Mouse (Mus musculus): ENCODE results near the gene Ccdc134.
"Not testable (repeated sequence)": the region's sequence is repeated elsewhere in the genome, so short reads cannot be mapped to it uniquely, and the experiment has no call there.

Ccdc134 gene

GRCm38 (mm10) chr15:82127426-82128374, at the start of gene Ccdc134:
Ccdc134 (plus strand) TSS chr15:82127922.
- peak; percentile 93 for DNase-seq

DNA sequence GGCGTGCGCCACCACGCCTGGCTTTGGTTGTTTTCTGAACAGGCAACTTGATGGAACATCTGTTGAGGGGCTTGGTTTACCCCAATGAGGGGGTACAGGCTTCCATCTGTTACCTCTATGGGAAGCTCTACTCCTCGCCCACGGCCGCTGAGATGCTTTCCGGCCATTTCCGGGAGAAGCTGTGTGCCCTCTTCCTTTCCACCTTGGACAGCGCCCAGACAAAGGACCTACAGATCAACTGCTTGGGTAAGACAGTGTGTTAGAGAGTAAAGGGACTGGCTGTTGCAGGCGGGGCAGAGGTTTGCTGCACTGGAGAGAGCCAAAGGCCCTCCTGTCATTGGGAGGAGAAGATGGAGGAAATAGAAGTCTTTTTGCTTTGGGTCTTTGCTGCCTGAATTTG, 47.8 kb upstream of the Ccdc134 start:
- no peak for DNase-seq

GRCm38 (mm10) chr15:82081161-82081560, 46.6 kb upstream of the Ccdc134 start:
- peak; percentile 80 for DNase-seq

- DNase-seq, result no peak
Measured at GRCm38 (mm10) chr15:82085606-82086005, 42.1 kb upstream of the Ccdc134 start.

DNA sequence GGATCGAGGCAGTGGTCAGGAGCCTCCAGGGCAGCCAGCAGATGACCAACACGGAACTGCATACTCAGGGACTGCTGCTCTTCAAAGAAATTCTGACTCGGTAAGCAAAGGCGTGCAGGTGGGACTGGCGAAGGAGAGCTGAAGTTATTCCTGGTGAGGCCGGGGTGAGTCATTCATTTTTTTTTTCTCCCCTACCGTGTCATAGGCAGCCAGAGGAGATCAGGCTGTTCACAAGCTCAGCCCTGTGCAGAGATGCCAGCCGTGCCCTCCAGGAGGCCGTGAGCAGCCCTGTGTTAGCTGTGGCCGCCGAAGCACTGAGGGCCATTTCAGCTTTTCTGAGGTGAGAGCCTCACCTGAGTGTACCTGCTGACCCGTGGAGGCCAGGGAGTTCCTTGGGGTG, 41.6 kb upstream of the Ccdc134 start:
- DNase-seq, result no peak

GRCm38 (mm10) chr15:82087266-82087665, 40.5 kb upstream of the Ccdc134 start:
- DNase-seq, result no peak

DNA sequence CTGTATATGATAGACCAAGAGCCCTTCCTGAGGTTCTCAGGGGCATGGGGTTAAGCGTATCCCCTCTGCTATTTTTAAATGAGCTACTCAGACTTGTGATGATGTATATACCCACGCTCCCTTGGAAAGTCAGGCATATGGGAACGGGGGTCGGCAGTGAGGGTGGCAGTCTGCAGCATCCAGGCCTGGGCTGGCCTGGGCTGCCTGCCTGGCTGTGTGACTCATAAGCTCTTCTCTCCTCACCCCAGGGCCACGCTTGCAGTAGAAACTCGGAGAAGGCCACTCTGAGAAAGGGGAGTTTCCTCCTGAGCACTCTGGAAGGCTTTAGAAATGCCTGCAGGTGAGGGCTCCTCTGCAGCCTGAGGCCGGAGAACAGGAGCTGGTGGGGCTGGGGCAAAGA, 36.7 kb upstream of the Ccdc134 start:
- no peak for DNase-seq

GRCm38 (mm10) chr15:82106953-82107555, 20.7 kb upstream of the Ccdc134 start:
- DNase-seq, result peak; percentile 68

- DNase-seq, result no peak
Measured at GRCm38 (mm10) chr15:82120544-82120943, 7.2 kb upstream of the Ccdc134 start.

GRCm38 (mm10) chr15:82126690-82127089, 1.0 kb upstream of the Ccdc134 start:
- DNase-seq, result not testable (repeated sequence)

DNA sequence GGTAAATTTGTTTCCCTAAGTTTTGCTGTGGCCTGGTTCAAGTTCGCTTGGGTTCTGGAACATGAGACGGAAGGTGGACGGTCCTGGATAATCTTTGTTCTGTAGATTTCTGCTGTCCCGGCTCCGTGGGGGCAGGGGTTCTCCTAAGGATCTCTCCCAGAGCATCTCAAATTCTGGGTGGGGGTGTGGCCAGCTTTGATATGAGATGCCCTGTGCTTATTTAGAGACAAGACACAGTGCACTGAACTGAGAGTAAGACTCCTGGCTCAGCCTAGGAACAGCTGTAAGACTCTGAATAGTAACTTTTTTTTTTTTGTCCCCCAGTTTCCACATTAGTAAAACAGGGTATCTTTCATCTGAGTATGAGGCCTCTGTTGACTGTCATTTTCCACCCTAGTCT, 676 bp downstream of the Ccdc134 start:
- DNase-seq, result no peak

- DNase-seq, result no peak
Measured at GRCm38 (mm10) chr15:82130599-82130998, 2.9 kb downstream of the Ccdc134 start.

- no peak for DNase-seq
Measured at GRCm38 (mm10) chr15:82135372-82135771, 7.7 kb downstream of the Ccdc134 start.

DNA sequence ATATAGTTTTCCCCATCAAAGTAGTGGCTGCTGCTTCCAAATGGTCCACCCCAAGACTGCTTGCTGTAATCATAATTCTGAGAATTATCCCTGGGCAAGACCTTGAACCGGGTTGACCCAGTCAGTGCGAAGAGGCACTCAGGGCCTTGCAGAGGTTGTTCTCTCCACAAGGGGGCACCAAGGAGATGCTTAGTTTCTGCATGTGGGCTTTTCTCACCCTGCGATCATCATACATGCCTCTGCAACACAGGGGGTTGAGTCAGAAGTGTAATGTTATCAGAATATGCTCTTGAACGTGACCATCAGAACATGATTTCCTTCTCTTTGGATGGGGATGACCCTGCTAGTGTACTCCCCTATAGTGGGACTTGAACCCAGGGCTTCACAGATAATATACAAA, 10.8 kb downstream of the Ccdc134 start:
- peak; percentile 63 for DNase-seq

- no peak for DNase-seq
Measured at GRCm38 (mm10) chr15:82139196-82139595, 11.5 kb downstream of the Ccdc134 start.

DNA sequence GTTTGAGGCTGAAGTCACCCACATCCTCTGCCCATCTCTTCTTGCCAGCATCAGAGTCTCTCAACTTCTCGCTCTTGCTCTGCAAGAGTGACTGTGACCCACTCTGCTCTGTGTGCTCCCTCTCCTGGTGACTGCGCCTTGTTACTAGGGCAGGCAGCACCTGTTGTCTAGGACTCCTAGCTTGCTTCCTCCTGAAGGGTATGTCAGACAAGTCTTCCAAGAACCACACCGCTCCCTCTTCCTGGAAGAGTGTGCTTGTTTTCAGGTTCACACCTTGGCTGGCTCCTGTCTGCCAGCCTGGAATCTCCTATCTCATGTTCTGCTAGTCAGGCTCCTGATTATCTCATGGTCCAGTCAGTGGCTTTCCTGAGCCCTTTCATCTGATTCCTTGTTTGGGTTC, 12.6 kb downstream of the Ccdc134 start:
- no peak for DNase-seq

DNA sequence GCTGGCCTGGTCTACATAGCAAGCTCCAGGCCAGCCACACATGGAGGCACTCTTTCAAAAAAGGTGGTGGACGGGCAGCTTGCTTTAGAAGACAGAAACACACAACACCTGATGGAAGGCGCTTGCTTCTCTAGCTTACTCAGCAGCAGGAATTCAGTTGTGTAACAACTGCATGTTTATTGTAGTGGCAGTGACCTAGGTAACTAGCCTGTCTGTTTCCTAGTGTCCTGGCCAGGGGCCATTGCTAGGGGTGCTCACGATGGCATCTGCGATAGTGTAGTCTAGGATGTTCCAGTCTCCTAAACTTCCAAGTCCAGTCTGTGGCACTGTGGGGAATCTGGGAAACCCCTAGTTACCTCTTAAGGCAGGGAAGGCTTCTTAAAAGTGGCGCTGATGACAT, 16.4 kb downstream of the Ccdc134 start:
- no peak for DNase-seq

GRCm38 (mm10) chr15:82145408-82145807, 17.7 kb downstream of the Ccdc134 start:
- DNase-seq, result no peak

DNA sequence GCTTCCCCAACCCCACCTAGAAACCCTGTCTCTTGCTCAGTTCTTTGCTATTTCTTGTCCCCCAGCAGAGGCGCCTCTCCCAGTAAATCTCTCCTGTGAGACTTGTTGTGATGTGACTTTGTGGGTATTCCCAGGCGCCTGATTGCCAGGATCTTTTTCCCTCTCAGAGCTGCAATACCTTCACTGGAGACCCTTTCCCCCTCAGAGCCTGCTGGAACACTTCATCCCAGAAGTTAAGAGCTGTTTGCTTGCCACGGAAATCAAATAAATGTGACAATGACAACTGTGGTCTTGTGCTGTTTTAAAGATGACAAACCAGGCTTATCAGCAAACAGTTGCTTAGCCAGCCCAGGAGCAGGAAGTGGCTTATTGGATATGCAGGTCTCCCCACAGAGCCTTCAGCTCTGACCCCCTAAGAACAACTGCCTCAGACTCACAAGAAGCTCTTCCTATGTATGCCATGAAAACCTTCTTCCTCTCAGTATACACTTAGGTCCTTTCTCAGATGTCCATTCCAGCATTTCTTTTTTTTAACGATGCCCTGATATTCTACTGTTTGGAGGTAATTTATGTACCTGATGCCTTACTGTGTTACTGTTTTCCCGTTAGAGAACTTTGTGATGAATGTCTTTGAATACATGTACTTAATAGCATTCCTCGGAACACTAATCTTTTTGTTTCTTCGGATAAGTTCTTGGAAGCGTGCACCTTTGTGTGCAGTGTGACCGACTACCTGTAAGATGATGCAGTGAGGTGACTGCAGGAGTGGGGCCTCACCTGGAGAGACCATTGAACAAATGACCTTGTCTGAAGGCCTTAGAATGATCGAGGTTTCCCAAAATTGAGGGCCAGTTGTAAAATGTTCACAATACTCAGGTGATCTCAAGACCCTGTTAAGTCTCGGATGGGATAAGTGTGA, 18.4 kb downstream of the Ccdc134 start:
- no peak for DNase-seq

DNA sequence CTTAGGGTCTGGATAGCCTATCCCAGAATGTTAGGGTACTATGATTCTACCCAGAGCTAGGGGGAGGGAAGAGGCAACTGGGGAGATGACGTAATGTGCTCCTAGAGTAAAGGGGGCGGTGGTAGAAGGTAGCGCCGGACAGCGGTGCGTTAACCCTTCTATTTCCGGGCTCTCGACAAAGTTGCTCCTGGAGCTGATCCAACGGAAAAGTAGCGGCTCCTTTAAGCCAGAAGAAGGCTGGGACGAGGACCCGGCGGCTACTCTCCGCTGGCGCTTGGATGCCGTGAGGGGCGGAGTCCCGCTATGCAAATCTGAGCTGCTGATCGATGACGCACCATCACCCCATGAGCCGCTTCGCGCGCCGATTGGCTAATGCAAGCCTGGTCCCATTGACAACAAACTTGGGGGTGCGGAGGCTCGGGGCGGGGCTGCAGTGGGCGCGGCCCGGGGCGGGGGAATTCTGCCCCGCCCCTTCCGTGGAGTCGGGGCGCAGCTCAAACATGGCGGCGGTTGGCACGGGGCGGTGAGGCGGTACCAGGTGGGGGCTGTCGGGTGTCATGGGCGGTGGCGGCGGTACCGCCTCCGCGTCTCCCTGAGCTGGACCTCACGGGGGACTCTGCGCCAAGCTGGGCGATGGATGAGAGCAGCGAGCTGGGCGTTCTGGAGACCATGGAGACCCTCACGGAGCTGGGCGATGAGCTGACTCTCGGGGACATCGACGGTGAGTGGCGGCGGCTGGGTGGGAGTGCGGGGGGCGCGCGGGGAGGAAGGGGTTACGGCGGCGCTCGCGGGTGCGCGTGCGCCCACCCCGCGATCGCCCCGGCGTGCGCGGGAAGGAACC, 19.3 kb downstream of the Ccdc134 start, which contains the start of gene Srebf2:
Gene Srebf2, plus strand, starts transcription at position 412 of the 841 bp plus-strand sequence.
- DNase-seq, result peak; percentile 98

DNA sequence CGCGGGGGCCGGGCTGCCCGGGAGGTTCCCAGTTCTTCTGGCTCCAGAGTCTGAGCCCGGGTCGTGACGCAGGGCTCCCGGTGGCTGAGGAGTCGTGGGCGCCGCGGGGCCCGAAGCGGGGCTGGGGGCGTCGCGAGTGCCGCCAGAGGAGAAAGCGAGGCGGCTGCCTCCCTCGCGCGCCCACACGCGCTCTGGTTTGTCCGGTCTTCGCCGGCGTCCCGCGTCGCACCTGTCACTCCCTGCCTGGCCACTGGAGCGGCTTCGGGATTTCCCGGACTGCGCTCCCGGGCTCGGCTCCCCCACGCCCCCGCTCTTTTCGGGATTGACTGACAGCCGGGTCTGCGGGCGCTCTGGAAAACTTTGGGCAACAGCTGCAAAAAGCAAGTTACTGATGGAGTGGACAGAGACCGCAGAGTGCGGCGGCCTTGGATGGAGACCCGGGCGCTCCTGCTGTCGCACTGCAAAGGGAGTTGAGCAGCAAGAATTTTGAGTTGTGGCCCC, 19.9 kb downstream of the Ccdc134 start:
- DNase-seq, result peak; percentile 58

DNA sequence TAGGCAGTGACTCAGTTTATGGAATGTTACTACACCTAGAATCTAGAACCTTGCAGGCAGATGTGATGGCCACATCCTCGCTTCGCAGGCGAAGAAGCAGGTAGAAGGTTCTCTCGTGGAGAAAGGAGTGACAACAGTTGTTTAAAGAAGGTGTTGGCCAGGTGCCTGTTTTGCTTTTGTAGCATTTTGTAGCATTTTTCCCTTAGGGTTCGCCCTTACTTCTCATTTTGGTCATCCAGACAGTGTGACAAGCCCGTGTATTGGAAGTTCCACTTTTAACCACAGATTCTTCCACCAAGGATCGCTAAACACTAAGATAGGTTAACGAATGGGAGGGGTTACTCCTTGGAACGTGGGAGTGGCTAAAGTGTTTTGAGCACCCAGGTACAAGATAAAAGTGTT, 20.8 kb downstream of the Ccdc134 start:
- DNase-seq, result no peak
